Mouse (Mus musculus): ENCODE measurements around the gene Tmprss15. TPM values are rescaled to one million over a fixed set of nuclear protein-coding genes. Genes with fewer than 3 reads are reported as not detected.

Tmprss15 gene
- polyA plus RNA-seq, 1 experiment from 2014 or later, result not detected

Other genes starting within 250 kb of the Tmprss15 start
- gene Chodl, start 160.1 kb downstream of the Tmprss15 start, polyA plus RNA-seq (2016; fragmentation: Nextera tagmentation; extraction: Ambion mirVana), result 0.18 and 0.44 TPM in 2 replicates